Mouse (Mus musculus) myocyte (in vitro differentiated cells): Measurements from ENCODE around the gene 4930548H24Rik. TPM values are rescaled to one million over a fixed set of nuclear protein-coding genes. Genes with fewer than 3 reads are reported as not detected.
A peak's percentile ranks its signal among the peaks of the same experiment; 100 is the strongest.
"Not testable (repeated sequence)": the region's sequence is repeated elsewhere in the genome, so short reads cannot be mapped to it uniquely, and the experiment has no call there.

Experiments used
- H3K27me3 ChIP-seq: one replicate; pipeline ENCODE4 v1.6.1; 2011; ENCODE audit not compliant: control insufficient read depth, insufficient read depth, insufficient read length
- H3K36me3 ChIP-seq: one replicate; pipeline ENCODE4 v1.6.1; 2011; ENCODE audit not compliant: control insufficient read depth, insufficient read depth
- H3K4me2 ChIP-seq: one replicate; pipeline ENCODE4 v1.6.1; 2011; ENCODE audit warnings: low read depth, control low read depth
- H3K4me3 ChIP-seq: one replicate; pipeline ENCODE4 v1.5.1; 2011; ENCODE audit warnings: mild to moderate bottlenecking, control low read depth, moderate library complexity
- H3K79me2 ChIP-seq: one replicate; pipeline ENCODE4 v1.6.1; 2011; ENCODE audit not compliant: control insufficient read depth, insufficient read depth
- H3ac ChIP-seq: one replicate; pipeline ENCODE4 v1.6.1; 2011; ENCODE audit not compliant: control insufficient read depth, insufficient read length
- CEBPB ChIP-seq: IDR thresholded peaks from 2 replicates; pipeline ENCODE4 v1.6.1; 2011; ENCODE audit warnings: mild to moderate bottlenecking, moderate library complexity; ENCODE audit not compliant: poor library complexity, insufficient read depth, severe bottlenecking
- E2F4 ChIP-seq: IDR thresholded peaks from one replicate; pipeline ENCODE4 v1.6.1; 2011; ENCODE audit warnings: mild to moderate bottlenecking, control low read depth, moderate library complexity; ENCODE audit not compliant: insufficient read depth
- MAX ChIP-seq: IDR thresholded peaks from one replicate; pipeline ENCODE4 v1.6.1; 2011; ENCODE audit warnings: low read depth, mild to moderate bottlenecking, control low read depth
- MYOD1 ChIP-seq, 3 experiments: IDR thresholded peaks; one replicate each; pipeline ENCODE4 v1.6.1; 2011; ENCODE audit warnings: control low read depth in 2 of 3, low read depth in 2 of 3, mild to moderate bottlenecking in 2 of 3, moderate library complexity in 1 of 3; ENCODE audit not compliant: insufficient read length in 2 of 3, control insufficient read depth in 1 of 3
- MYOG ChIP-seq, 3 experiments: IDR thresholded peaks; one replicate each; pipeline ENCODE4 v1.6.1; 2011; ENCODE audit warnings: control low read depth in 2 of 3, low read depth in 2 of 3, mild to moderate bottlenecking in 2 of 3; ENCODE audit not compliant: insufficient read length in 2 of 3, control insufficient read depth in 1 of 3, insufficient read depth in 1 of 3
- POLR2A ChIP-seq: IDR thresholded peaks from one replicate; pipeline ENCODE4 v1.6.1; 2011; ENCODE audit warnings: low read depth, mild to moderate bottlenecking, control low read depth, moderate library complexity; ENCODE audit not compliant: insufficient read length
- POLR2AphosphoS2 ChIP-seq: IDR thresholded peaks from one replicate; pipeline ENCODE4 v1.6.1; 2011; ENCODE audit warnings: low read depth, control low read depth; ENCODE audit not compliant: insufficient read length
- REST ChIP-seq: IDR thresholded peaks from one replicate; pipeline ENCODE4 v1.6.1; 2011; ENCODE audit warnings: mild to moderate bottlenecking, control low read depth, moderate library complexity; ENCODE audit not compliant: insufficient read depth, insufficient read length
- SRF ChIP-seq: IDR thresholded peaks from one replicate; pipeline ENCODE4 v1.6.1; 2011; ENCODE audit warnings: low read depth; ENCODE audit not compliant: control insufficient read depth, insufficient read length
- TCF12 ChIP-seq: IDR thresholded peaks from one replicate; pipeline ENCODE4 v1.6.1; 2011; ENCODE audit warnings: mild to moderate bottlenecking, control low read depth; ENCODE audit not compliant: poor library complexity, insufficient read depth, severe bottlenecking
- TCF3 ChIP-seq: IDR thresholded peaks from one replicate; pipeline ENCODE4 v1.6.1; 2011; ENCODE audit warnings: low read depth, control low read depth; ENCODE audit not compliant: insufficient read length
- USF1 ChIP-seq: IDR thresholded peaks from one replicate; pipeline ENCODE4 v1.6.1; 2011; ENCODE audit warnings: low read depth, mild to moderate bottlenecking, control low read depth, moderate library complexity
- polyA plus RNA-seq: library from polyadenylated mRNA; unstranded; fragments of >200 nt; fragmentation: generic; extraction: Trizol; gene quantifications from one replicate; pipeline ENCODE4 v1.2.1, GENCODE M21; 2012; ENCODE audit warnings: missing spikeins

4930548H24Rik gene
- polyA plus RNA-seq, 1 experiment, result not detected

- peaks cover 5% of the 10 kb centered on the region for H3K36me3 ChIP-seq
- no peaks in the 10 kb centered on the region for H3K27me3 ChIP-seq
- H3K4me2 ChIP-seq, result peak within 1 kb of the TSS; percentile 95
- peak within 1 kb of the TSS; percentile 91 for H3K4me3 ChIP-seq
- TF ChIP-seq POLR2A, result peak; percentile 66
- no peak for TF ChIP-seq USF1
- H3ac ChIP-seq, result peak within 1 kb of the TSS; percentile 75
- H3K79me2 ChIP-seq, result peaks cover 26% of the 10 kb centered on the region
Observed at GRCm38 (mm10) chr5:31526354-31527116, 41.0 kb downstream of the 4930548H24Rik start, which contains the start of gene Slc4a1ap. Gene Slc4a1ap (plus strand): TSS chr5:31526995.

- no peak for TF ChIP-seq E2F4
- TF ChIP-seq CEBPB, result no peak
- no peak for TF ChIP-seq MAX
- no peak for TF ChIP-seq TCF12
- TF ChIP-seq SRF, result no peak
- TF ChIP-seq MYOG (IDR thresholded peaks at IDR 0.05; ENCODE audit: control insufficient read depth in 1 of 3, insufficient read depth in 1 of 3, insufficient read length in 2 of 3, low read depth in 2 of 3), result no peak
- no peak for TF ChIP-seq REST
- TF ChIP-seq POLR2A, result no peak
- no peak for TF ChIP-seq MYOD1 (IDR thresholded peaks at IDR 0.05; ENCODE audit: control insufficient read depth in 1 of 3, insufficient read length in 2 of 3, low read depth in 2 of 3)
- no peak for TF ChIP-seq USF1
- TF ChIP-seq TCF3, result no peak
- H3K4me2 ChIP-seq, result peak overlapping the region; percentile 95
- no peaks in the 10 kb centered on the region for H3K27me3 ChIP-seq
- H3ac ChIP-seq, result peak overlapping the region; percentile 75
- peaks cover 26% of the 10 kb centered on the region for H3K79me2 ChIP-seq
- peak overlapping the region; percentile 91 for H3K4me3 ChIP-seq
- H3K36me3 ChIP-seq, result peaks cover 12% of the 10 kb centered on the region
Observed at GRCm38 (mm10) chr5:31527117-31527680, 41.7 kb downstream of the 4930548H24Rik start.

GRCm38 (mm10) chr5:31527707-31528106, 42.2 kb downstream of the 4930548H24Rik start, which contains the start of gene Supt7l:
Gene Supt7l (minus strand): TSS chr5:31527807.
- H3ac ChIP-seq, result peak within 1 kb of the TSS; percentile 75
- peaks cover 26% of the 10 kb centered on the region for H3K79me2 ChIP-seq
- peak within 1 kb of the TSS; percentile 91 for H3K4me3 ChIP-seq
- H3K4me2 ChIP-seq, result peak within 1 kb of the TSS; percentile 95
- peaks cover 14% of the 10 kb centered on the region for H3K36me3 ChIP-seq
- not testable (repeated sequence) for H3K27me3 ChIP-seq

GRCm38 (mm10) chr5:31528560-31528959, 43.0 kb downstream of the 4930548H24Rik start:
- peaks cover 23% of the 10 kb centered on the region for H3K36me3 ChIP-seq
- no peak for TF ChIP-seq POLR2A
- peak; percentile 58 for TF ChIP-seq USF1
- H3ac ChIP-seq, result no peak overlapping the region
- H3K4me3 ChIP-seq, result no peak overlapping the region
- H3K4me2 ChIP-seq, result peak overlapping the region; percentile 95
- H3K79me2 ChIP-seq, result peaks cover 26% of the 10 kb centered on the region
- H3K27me3 ChIP-seq, result no peaks in the 10 kb centered on the region

GRCm38 (mm10) chr5:31535228-31535627, 49.7 kb downstream of the 4930548H24Rik start:
- TF ChIP-seq REST, result no peak
- no peak for TF ChIP-seq TCF3
- TF ChIP-seq TCF12, result no peak
- no peak for TF ChIP-seq POLR2AphosphoS2
- TF ChIP-seq CEBPB, result no peak
- H3K4me3 ChIP-seq, result no peak overlapping the region
- no peak overlapping the region for H3ac ChIP-seq
- peaks cover 37% of the 10 kb centered on the region for H3K36me3 ChIP-seq
- no peaks in the 10 kb centered on the region for H3K27me3 ChIP-seq
- no peak overlapping the region for H3K4me2 ChIP-seq
- H3K79me2 ChIP-seq, result no peaks in the 10 kb centered on the region

Other genes with a start within 250 kb of the 4930548H24Rik start
- gene Nrbp1, start 244.9 kb upstream of the 4930548H24Rik start, polyA plus RNA-seq, result 87.9 TPM
- not detected for gene Gm9970, start 244.5 kb upstream of the 4930548H24Rik start, polyA plus RNA-seq
- gene Krtcap3, start 234.0 kb upstream of the 4930548H24Rik start, polyA plus RNA-seq, result 2.1 TPM
- 22.5 TPM for gene Ift172, start 194.6 kb upstream of the 4930548H24Rik start, polyA plus RNA-seq
- 4.9 TPM for gene Fndc4, start 189.7 kb upstream of the 4930548H24Rik start, polyA plus RNA-seq
- 0.16 TPM for gene Gckr, start 188.3 kb upstream of the 4930548H24Rik start, polyA plus RNA-seq
- 12.8 TPM for gene Zfp512, start 33.3 kb upstream of the 4930548H24Rik start, polyA plus RNA-seq
- gene Gpn1, start 9.0 kb downstream of the 4930548H24Rik start, polyA plus RNA-seq, result 19.1 TPM
- gene Slc4a1ap, start 41.3 kb downstream of the 4930548H24Rik start, polyA plus RNA-seq, result 15.9 TPM
- 10.0 TPM for gene Supt7l, start 42.1 kb downstream of the 4930548H24Rik start, polyA plus RNA-seq
- 241 TPM for gene Mrpl33, start 111.2 kb downstream of the 4930548H24Rik start, polyA plus RNA-seq
- 2.0 TPM for gene Rbks, start 211.9 kb downstream of the 4930548H24Rik start, polyA plus RNA-seq
- gene Babam2, start 211.9 kb downstream of the 4930548H24Rik start, polyA plus RNA-seq, result 77.2 TPM